Comparison of ENCODE assay signal across 16 mouse cellular contexts in the genomic region with DNA sequence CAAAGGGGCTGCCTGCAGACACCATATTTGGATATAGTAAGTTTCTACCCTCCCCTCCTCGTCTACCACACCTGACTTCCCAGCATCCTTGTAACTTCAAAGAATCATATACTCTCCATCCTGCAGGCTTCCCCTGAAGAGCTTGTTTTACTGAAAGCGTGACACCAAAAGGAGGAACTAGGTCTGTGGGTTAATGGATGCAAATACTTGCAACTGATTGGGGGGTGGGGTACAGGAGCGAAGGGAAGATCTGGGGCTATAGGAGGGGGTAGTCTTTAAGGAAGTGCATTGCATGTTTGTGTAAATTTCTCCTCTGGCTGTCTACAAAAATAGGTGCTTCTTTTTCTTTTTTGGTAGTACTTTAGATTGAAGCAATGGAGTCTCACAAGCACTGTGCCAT. TPM values are rescaled to one million over a fixed set of nuclear protein-coding genes. Genes with fewer than 3 reads are reported as not detected.
A peak's percentile ranks its signal among the peaks of the same experiment; 100 is the strongest.
DNase-seq lines count a peak whose midpoint lies in the region; ATAC-seq and TF ChIP-seq lines count a peak whose summit lies in the region.
"Had no signal": no experiment of that assay in that cellular context is flagged by ENCODE, and none has a peak within 500 bp of the region (broad histone marks: within the 10 kb centered on the region; RNA-seq: fewer than 3 reads in every experiment).

No protein-coding gene starts in this region.

- no peak for TF ChIP-seq EP300 in stomach, postnatal 0 days (optimal IDR thresholded peaks at IDR 0.05)

- H3K4me2 ChIP-seq in hindbrain, postnatal 0 days (ENCODE audit: low read depth, low read length): peak overlapping the region; percentile 82; the same call in 1 of the 2 replicates
- no peak overlapping the region for H3K4me2 ChIP-seq in hindbrain, embryonic 16.5 days (ENCODE audit: low read length)
- H3K4me2 ChIP-seq in stomach, embryonic 16.5 days (ENCODE audit: low read depth, low read length): peak overlapping the region; percentile 95; the same call in 1 of the 2 replicates
- no peak overlapping the region for H3K4me2 ChIP-seq in stomach, postnatal 0 days (replicated peaks; ENCODE audit: low read depth)
- H3K4me2 ChIP-seq in embryonic facial prominence, embryonic 14.5 days (ENCODE audit: low read depth, low read length): 0 out of 2 replicates have a peak overlapping the region, but pooled peaks have one; percentile 93

- no peaks in the 10 kb centered on the region for H3K36me3 ChIP-seq in hindbrain, postnatal 0 days (ENCODE audit: insufficient read depth, low read length)
- no peaks in the 10 kb centered on the region for H3K36me3 ChIP-seq in hindbrain, embryonic 16.5 days (ENCODE audit: control insufficient read depth, insufficient read depth, low read length)
- H3K36me3 ChIP-seq in stomach, embryonic 16.5 days (ENCODE audit: control insufficient read depth, insufficient read depth, low read length): no peaks in the 10 kb centered on the region
- no peaks in the 10 kb centered on the region for H3K36me3 ChIP-seq in stomach, postnatal 0 days (ENCODE audit: control insufficient read depth, insufficient read depth, low read length)
- no peaks in the 10 kb centered on the region for H3K36me3 ChIP-seq in embryonic facial prominence, embryonic 14.5 days (ENCODE audit: control insufficient read depth, insufficient read depth, low read length)
- H3K36me3 ChIP-seq in forebrain, embryonic 10.5 days (replicated peaks): no peaks in the 10 kb centered on the region
- H3K36me3 ChIP-seq: heart, embryonic 15.5 days; liver, embryonic 13.5 days had no signal

- DNase-seq in hindbrain, postnatal 0 days (ENCODE audit: low spot score): no peak
- no peak for DNase-seq in stomach, postnatal 0 days (ENCODE audit: low spot score)
- no peak for DNase-seq in embryonic facial prominence, embryonic 14.5 days (ENCODE audit: low spot score)
- no peak for DNase-seq in forebrain, embryonic 10.5 days (ENCODE audit: extremely low spot score, low spot score)
- no peak for DNase-seq in gastrocnemius, postnatal 4 days (ENCODE audit: low spot score in 2 of 2)
- DNase-seq: heart, adult 18-20 months; left cerebral cortex, postnatal 4 days; liver, embryonic 13.5 days; spleen, adult 18-20 months; thymus, adult 2 months had no signal

- TF ChIP-seq CTCF in hindbrain, postnatal 0 days (IDR thresholded peaks at IDR 0.05; ENCODE audit: low read depth): no peak
- TF ChIP-seq CTCF in stomach, postnatal 0 days (IDR thresholded peaks at IDR 0.05; ENCODE audit: low read depth): no peak

- 0 out of 2 replicates have a peak, but pooled peaks cover 3% of the 10 kb centered on the region for H3K4me1 ChIP-seq in hindbrain, postnatal 0 days (ENCODE audit: insufficient read depth, low read length)
- H3K4me1 ChIP-seq in hindbrain, embryonic 16.5 days (ENCODE audit: control insufficient read depth, insufficient read depth, low read depth, low read length): peaks cover 11% of the 10 kb centered on the region
- peaks cover 9% of the 10 kb centered on the region; the same call in 1 of the 2 replicates for H3K4me1 ChIP-seq in stomach, embryonic 16.5 days (ENCODE audit: control insufficient read depth, insufficient read depth, low read length)
- 0 out of 2 replicates have a peak, but pooled peaks cover 3% of the 10 kb centered on the region for H3K4me1 ChIP-seq in stomach, postnatal 0 days (replicated peaks; ENCODE audit: control insufficient read depth, insufficient read depth)
- H3K4me1 ChIP-seq in embryonic facial prominence, embryonic 14.5 days (ENCODE audit: control insufficient read depth, insufficient read depth, low read length): peaks cover 7% of the 10 kb centered on the region; the same call in 1 of the 2 replicates
- peaks cover 17% of the 10 kb centered on the region for H3K4me1 ChIP-seq in forebrain, embryonic 10.5 days

- WGBS in hindbrain, postnatal 0 days: 81% methylated on average over 3 of the region's 3 CpGs
- 83% methylated on average over 3 of the region's 3 CpGs for WGBS in hindbrain, embryonic 16.5 days
- WGBS in stomach, embryonic 16.5 days: 47% methylated on average over 3 of the region's 3 CpGs
- WGBS in stomach, postnatal 0 days: 71% methylated on average over 3 of the region's 3 CpGs
- WGBS in embryonic facial prominence, embryonic 14.5 days: 66% methylated on average over 3 of the region's 3 CpGs
- 78% methylated on average over 3 of the region's 3 CpGs for WGBS in forebrain, embryonic 10.5 days

- H3K4me3 ChIP-seq in hindbrain, postnatal 0 days (ENCODE audit: low read length): no peak overlapping the region
- H3K4me3 ChIP-seq in hindbrain, embryonic 16.5 days (ENCODE audit: low read length): no peak overlapping the region
- H3K4me3 ChIP-seq in stomach, embryonic 16.5 days (replicated peaks; ENCODE audit: low read length): no peak overlapping the region
- H3K4me3 ChIP-seq in stomach, postnatal 0 days (ENCODE audit: low read depth, low read length): no peak overlapping the region
- no peak overlapping the region for H3K4me3 ChIP-seq in embryonic facial prominence, embryonic 14.5 days (ENCODE audit: low read depth, low read length)
- H3K4me3 ChIP-seq in forebrain, embryonic 10.5 days: no peak overlapping the region
- H3K4me3 ChIP-seq: myocyte had no signal

- no peak for ATAC-seq in hindbrain, postnatal 0 days
- ATAC-seq in hindbrain, embryonic 16.5 days: no peak
- ATAC-seq in stomach, embryonic 16.5 days (ENCODE audit: insufficient read depth, low FRiP score): no peak
- ATAC-seq in stomach, postnatal 0 days (ENCODE audit: low FRiP score, low TSS enrichment): no peak
- no peak for ATAC-seq in embryonic facial prominence, embryonic 14.5 days (ENCODE audit: low read depth)
- ATAC-seq: activated CD4-positive, CD25-positive, alpha-beta regulatory T cell, adult 4 months had no signal

- no peak overlapping the region for H3K27ac ChIP-seq in hindbrain, postnatal 0 days
- H3K27ac ChIP-seq in hindbrain, embryonic 16.5 days (ENCODE audit: low read depth, low read length): no peak overlapping the region
- no peak overlapping the region for H3K27ac ChIP-seq in stomach, embryonic 16.5 days (ENCODE audit: low read length)
- no peak overlapping the region for H3K27ac ChIP-seq in stomach, postnatal 0 days (replicated peaks)
- no peak overlapping the region for H3K27ac ChIP-seq in embryonic facial prominence, embryonic 14.5 days (replicated peaks; ENCODE audit: low read depth, low read length)
- H3K27ac ChIP-seq in forebrain, embryonic 10.5 days: no peak overlapping the region
- H3K27ac ChIP-seq: heart, embryonic 15.5 days; liver, embryonic 13.5 days; macrophage had no signal

- no peaks in the 10 kb centered on the region for H3K27me3 ChIP-seq in hindbrain, postnatal 0 days (ENCODE audit: insufficient read depth, low read length)
- peaks cover 6% of the 10 kb centered on the region; the same call in 1 of the 2 replicates for H3K27me3 ChIP-seq in hindbrain, embryonic 16.5 days (replicated peaks; ENCODE audit: control insufficient read depth, insufficient read depth, low read length)
- peaks cover 13% of the 10 kb centered on the region; the same call in 1 of the 2 replicates for H3K27me3 ChIP-seq in stomach, embryonic 16.5 days (ENCODE audit: control insufficient read depth, insufficient read depth, low read length)
- H3K27me3 ChIP-seq in stomach, postnatal 0 days (ENCODE audit: control insufficient read depth, insufficient read depth, low read length): no peaks in the 10 kb centered on the region
- H3K27me3 ChIP-seq in embryonic facial prominence, embryonic 14.5 days (replicated peaks; ENCODE audit: control insufficient read depth, insufficient read depth, low read length): peaks cover 14% of the 10 kb centered on the region; the same call in 1 of the 2 replicates
- peaks cover 83% of the 10 kb centered on the region for H3K27me3 ChIP-seq in forebrain, embryonic 10.5 days (ENCODE audit: poor library complexity, severe bottlenecking)

- H3K9ac ChIP-seq in hindbrain, postnatal 0 days (replicated peaks; ENCODE audit: low read length): no peak overlapping the region; the same call in 1 of the 2 replicates
- H3K9ac ChIP-seq in hindbrain, embryonic 16.5 days (ENCODE audit: low read depth, low read length): no peak overlapping the region
- no peak overlapping the region for H3K9ac ChIP-seq in stomach, embryonic 16.5 days (ENCODE audit: low read length)
- no peak overlapping the region for H3K9ac ChIP-seq in stomach, postnatal 0 days (ENCODE audit: low read length)
- H3K9ac ChIP-seq in embryonic facial prominence, embryonic 14.5 days (ENCODE audit: low read depth, low read length): peak overlapping the region; percentile 83; the same call in 1 of the 2 replicates
- H3K9ac ChIP-seq: liver, embryonic 13.5 days had no signal

- H3K9me3 ChIP-seq in hindbrain, postnatal 0 days (ENCODE audit: low read length): no peaks in the 10 kb centered on the region
- no peaks in the 10 kb centered on the region for H3K9me3 ChIP-seq in hindbrain, embryonic 16.5 days (ENCODE audit: control insufficient read depth, low read length)
- H3K9me3 ChIP-seq in stomach, embryonic 16.5 days (replicated peaks; ENCODE audit: control insufficient read depth, low read length): no peaks in the 10 kb centered on the region
- H3K9me3 ChIP-seq in stomach, postnatal 0 days (ENCODE audit: control insufficient read depth, low read length): no peaks in the 10 kb centered on the region
- H3K9me3 ChIP-seq in embryonic facial prominence, embryonic 14.5 days (ENCODE audit: control insufficient read depth, low read length): no peaks in the 10 kb centered on the region
- H3K9me3 ChIP-seq in forebrain, embryonic 10.5 days: no peaks in the 10 kb centered on the region
- H3K9me3 ChIP-seq: heart, embryonic 15.5 days; liver, embryonic 13.5 days had no signal

RNA-seq across cellular contexts. Expression of gene Snx20, which starts 9.5 kb away (rescaled TPM):
- total RNA-seq in hindbrain, postnatal 0 days (2014; rRNA removed): 0.47 and 1.1 TPM in 2 replicates
- polyA plus RNA-seq in hindbrain, postnatal 0 days (2015; fragmentation: Nextera tagmentation; extraction: Ambion mirVana): 2.2 TPM in 2 replicates
- polyA plus RNA-seq in hindbrain, embryonic 16.5 days (2015; fragmentation: Nextera tagmentation; extraction: Ambion mirVana): 1.1 TPM in 2 replicates
- 1.4 and 1.9 TPM in 2 replicates for polyA plus RNA-seq in stomach, embryonic 16.5 days (2015; fragmentation: Nextera tagmentation; extraction: Ambion mirVana)
- polyA plus RNA-seq in stomach, postnatal 0 days (2015; fragmentation: Nextera tagmentation; extraction: Ambion mirVana): 2.0 and 2.1 TPM in 2 replicates
- 2.7 and 4.2 TPM in 2 replicates for polyA plus RNA-seq in embryonic facial prominence, embryonic 14.5 days (2014; fragmentation: Nextera tagmentation; extraction: Ambion mirVana)
- polyA plus RNA-seq in forebrain, embryonic 10.5 days (2016; fragmentation: Nextera tagmentation; extraction: Ambion mirVana): 0.47 and 1.0 TPM in 2 replicates
- 1 to 10 TPM; 1.3 to 1.5 TPM for total RNA-seq in gastrocnemius, postnatal 4 days (2021)

RNA-seq across cellular contexts. Expression of gene Nod2, which starts 20.7 kb away (rescaled TPM):
- total RNA-seq in hindbrain, postnatal 0 days (2014; rRNA removed): 0.32 and 1.7 TPM in 2 replicates
- 0.05 TPM in 1 of 2 replicates, not detected in the other for polyA plus RNA-seq in hindbrain, postnatal 0 days (2015; fragmentation: Nextera tagmentation; extraction: Ambion mirVana)
- 0.17 and 0.20 TPM in 2 replicates for polyA plus RNA-seq in hindbrain, embryonic 16.5 days (2015; fragmentation: Nextera tagmentation; extraction: Ambion mirVana)
- polyA plus RNA-seq in stomach, embryonic 16.5 days (2015; fragmentation: Nextera tagmentation; extraction: Ambion mirVana): 0.28 and 0.44 TPM in 2 replicates
- 0.12 and 0.15 TPM in 2 replicates for polyA plus RNA-seq in stomach, postnatal 0 days (2015; fragmentation: Nextera tagmentation; extraction: Ambion mirVana)
- polyA plus RNA-seq in embryonic facial prominence, embryonic 14.5 days (2014; fragmentation: Nextera tagmentation; extraction: Ambion mirVana): 0.19 and 0.58 TPM in 2 replicates
- 0.07 and 0.20 TPM in 2 replicates for polyA plus RNA-seq in forebrain, embryonic 10.5 days (2016; fragmentation: Nextera tagmentation; extraction: Ambion mirVana)
- 1 to 10 TPM; 1.3 TPM for total RNA-seq in gastrocnemius, postnatal 4 days (2021)

Comparison
In these comparisons a context has a peak if more than half of its experiments do, and no peak if none do; other contexts are left out.
1. H3K4me2 ChIP-seq: peak in hindbrain, postnatal 0 days (single experiment), stomach, embryonic 16.5 days (single experiment) and embryonic facial prominence, embryonic 14.5 days (single experiment); none in hindbrain, embryonic 16.5 days (single experiment) and stomach, postnatal 0 days (single experiment).